Comparison of ENCODE assay signal across 9 mouse cellular contexts in the genomic region with DNA sequence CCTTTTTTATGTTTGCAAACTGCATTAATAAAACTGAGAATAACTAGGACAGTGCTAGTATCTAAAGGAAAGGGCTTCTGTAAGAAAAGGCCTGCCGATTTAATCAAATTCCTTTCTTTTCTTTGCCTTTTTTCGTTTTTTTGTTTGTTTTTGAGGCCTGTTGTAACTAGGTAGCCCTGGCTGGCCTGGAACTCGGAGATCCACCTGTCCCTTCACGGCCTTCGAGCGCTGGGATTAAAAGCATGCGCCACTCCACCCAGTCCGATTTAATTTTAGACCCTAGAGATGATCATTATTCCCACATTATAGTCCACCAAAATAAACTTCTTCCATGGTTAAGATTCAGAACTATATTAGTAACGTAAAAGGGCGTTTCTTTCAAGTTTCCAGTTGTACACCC. TPM values are rescaled to one million over a fixed set of nuclear protein-coding genes. Genes with fewer than 3 reads are reported as not detected.
DNase-seq lines count a peak whose midpoint lies in the region; ATAC-seq and TF ChIP-seq lines count a peak whose summit lies in the region.
"Had no signal": no experiment of that assay in that cellular context is flagged by ENCODE, and none has a peak within 500 bp of the region (broad histone marks: within the 10 kb centered on the region; RNA-seq: fewer than 3 reads in every experiment).

No protein-coding gene starts in this region.

- TF ChIP-seq POLR2A in bone marrow macrophage, adult 2 months (IDR thresholded peaks at IDR 0.05; ENCODE audit: borderline replicate concordance, low read depth, low read length): no peak

- peak overlapping the region; percentile 61 for H3K4me2 ChIP-seq in heart, embryonic 11.5 days
- peak overlapping the region; percentile 49 for H3K4me2 ChIP-seq in hindbrain, embryonic 12.5 days (replicated peaks)
- peak overlapping the region; percentile 80 for H3K4me2 ChIP-seq in liver, embryonic 15.5 days
- peak overlapping the region; percentile 56 for H3K4me2 ChIP-seq in stomach, embryonic 16.5 days (ENCODE audit: low read depth, low read length)

- TF ChIP-seq CTCF in bone marrow macrophage, adult 2 months (IDR thresholded peaks at IDR 0.05; ENCODE audit: low read depth, low read length): no peak

- intact Hi-C loops in left cerebral cortex, postnatal 36 days (cut with DNase I): loop anchor here (2.0 to 10.0 kb wide), 4 partner anchors 79 to 275 kb away; a partner anchor contains a TSS

- WGBS in heart, embryonic 11.5 days (ENCODE audit: insufficient replicate concordance): 25% methylated on average over 10 of the region's 10 CpGs
- 23% methylated on average over 10 of the region's 10 CpGs for WGBS in hindbrain, embryonic 12.5 days
- 12% methylated on average over 10 of the region's 10 CpGs for WGBS in liver, embryonic 15.5 days (ENCODE audit: insufficient replicate concordance)
- WGBS in stomach, embryonic 16.5 days: 27% methylated on average over 10 of the region's 10 CpGs

- no peak for ATAC-seq in heart, embryonic 11.5 days (replicated peaks; ENCODE audit: insufficient number of reproducible peaks, low FRiP score, low TSS enrichment)
- no peak for ATAC-seq in hindbrain, embryonic 12.5 days (ENCODE audit: low FRiP score)
- no peak for ATAC-seq in liver, embryonic 15.5 days (ENCODE audit: insufficient read depth)
- no peak for ATAC-seq in stomach, embryonic 16.5 days (ENCODE audit: insufficient read depth, low FRiP score)

- H3K27me3 ChIP-seq in heart, embryonic 11.5 days (ENCODE audit: control insufficient read depth, insufficient read depth, low read length): no peaks in the 10 kb centered on the region
- no peaks in the 10 kb centered on the region for H3K27me3 ChIP-seq in hindbrain, embryonic 12.5 days
- no peaks in the 10 kb centered on the region for H3K27me3 ChIP-seq in liver, embryonic 15.5 days
- H3K27me3 ChIP-seq in stomach, embryonic 16.5 days (ENCODE audit: control insufficient read depth, insufficient read depth, low read length): no peaks in the 10 kb centered on the region

- DNase-seq in heart, adult 8-10 months (ENCODE audit: low spot score): no peak
- no peak for DNase-seq in left cerebral cortex, postnatal 36 days (ENCODE audit: low spot score in 2 of 2)
- DNase-seq in layer of hippocampus, postnatal 36 days: no peak

- peaks cover 3% of the 10 kb centered on the region; the same call in 1 of the 2 replicates for H3K4me1 ChIP-seq in heart, embryonic 11.5 days (ENCODE audit: control insufficient read depth, insufficient read depth, low read length)
- peaks cover 5% of the 10 kb centered on the region for H3K4me1 ChIP-seq in bone marrow macrophage, adult 2 months (ENCODE audit: control insufficient read depth, insufficient read depth, low read length)
- peaks cover 7% of the 10 kb centered on the region for H3K4me1 ChIP-seq in hindbrain, embryonic 12.5 days
- H3K4me1 ChIP-seq in liver, embryonic 15.5 days (replicated peaks): peaks cover 14% of the 10 kb centered on the region
- peaks cover 4% of the 10 kb centered on the region; the same call in 1 of the 2 replicates for H3K4me1 ChIP-seq in stomach, embryonic 16.5 days (ENCODE audit: control insufficient read depth, insufficient read depth, low read length)

- H3K36me3 ChIP-seq in heart, embryonic 11.5 days (ENCODE audit: control insufficient read depth, insufficient read depth, low read length): no peaks in the 10 kb centered on the region
- no peaks in the 10 kb centered on the region for H3K36me3 ChIP-seq in hindbrain, embryonic 12.5 days
- H3K36me3 ChIP-seq in liver, embryonic 15.5 days (replicated peaks): peaks cover 7% of the 10 kb centered on the region; the same call in 1 of the 2 replicates
- H3K36me3 ChIP-seq in stomach, embryonic 16.5 days (ENCODE audit: control insufficient read depth, insufficient read depth, low read length): no peaks in the 10 kb centered on the region

- H3K9ac ChIP-seq in heart, embryonic 11.5 days (ENCODE audit: low read depth, low read length): peak overlapping the region; percentile 69
- H3K9ac ChIP-seq in hindbrain, embryonic 12.5 days: peak overlapping the region; percentile 58
- H3K9ac ChIP-seq in liver, embryonic 15.5 days: peak overlapping the region; percentile 50; the same call in 1 of the 2 replicates
- H3K9ac ChIP-seq in stomach, embryonic 16.5 days (ENCODE audit: low read length): peak overlapping the region; percentile 71

- H3K27ac ChIP-seq in heart, embryonic 11.5 days (ENCODE audit: low read depth, low read length): peak overlapping the region; percentile 90
- H3K27ac ChIP-seq in bone marrow macrophage, adult 2 months (ENCODE audit: insufficient read depth, low read depth, low read length): peak overlapping the region; percentile 99
- peak overlapping the region; percentile 83 for H3K27ac ChIP-seq in hindbrain, embryonic 12.5 days
- peak overlapping the region; percentile 87 for H3K27ac ChIP-seq in liver, embryonic 15.5 days (replicated peaks)
- H3K27ac ChIP-seq in stomach, embryonic 16.5 days (ENCODE audit: low read length): peak overlapping the region; percentile 94

- no peaks in the 10 kb centered on the region for H3K9me3 ChIP-seq in heart, embryonic 11.5 days (replicated peaks; ENCODE audit: control insufficient read depth, low read length)
- no peaks in the 10 kb centered on the region for H3K9me3 ChIP-seq in hindbrain, embryonic 12.5 days (replicated peaks)
- no peaks in the 10 kb centered on the region for H3K9me3 ChIP-seq in liver, embryonic 15.5 days (replicated peaks)
- H3K9me3 ChIP-seq in stomach, embryonic 16.5 days (replicated peaks; ENCODE audit: control insufficient read depth, low read length): no peaks in the 10 kb centered on the region

- peak overlapping the region; percentile 59 for H3K4me3 ChIP-seq in heart, embryonic 11.5 days (ENCODE audit: low read depth, low read length)
- peak overlapping the region; percentile 94 for H3K4me3 ChIP-seq in bone marrow macrophage, adult 2 months (ENCODE audit: insufficient read depth, low read length)
- peak overlapping the region; percentile 43 for H3K4me3 ChIP-seq in hindbrain, embryonic 12.5 days
- H3K4me3 ChIP-seq in liver, embryonic 15.5 days (replicated peaks): peak overlapping the region; percentile 65
- peak overlapping the region; percentile 51 for H3K4me3 ChIP-seq in stomach, embryonic 16.5 days (replicated peaks; ENCODE audit: low read length)

RNA-seq across cellular contexts. Expression of a gene that starts 1.2 kb away (rescaled TPM):
- 449 and 475 TPM in 2 replicates for polyA plus RNA-seq in heart, embryonic 11.5 days (2014; fragmentation: Nextera tagmentation; extraction: Ambion mirVana)
- total RNA-seq in heart, adult 8-10 months (2022): 10 to 100 TPM; 71.4 to 91.7 (median 83.0) TPM
- 185 TPM in 2 replicates for polyA plus RNA-seq in bone marrow macrophage, adult 2 months (2012; ENCODE audit: insufficient read depth, insufficient read length, missing spikeins)
- 569 and 598 TPM in 2 replicates for polyA plus RNA-seq in hindbrain, embryonic 12.5 days (2016; fragmentation: Nextera tagmentation; extraction: Ambion mirVana)
- 174 and 179 TPM in 2 replicates for polyA plus RNA-seq in liver, embryonic 15.5 days (2015; fragmentation: Nextera tagmentation; extraction: Ambion mirVana)
- polyA plus RNA-seq in stomach, embryonic 16.5 days (2015; fragmentation: Nextera tagmentation; extraction: Ambion mirVana): 496 and 508 TPM in 2 replicates
- 100 to 1,000 TPM; 322 to 343 TPM for total RNA-seq in left cerebral cortex, postnatal 36 days (2021)
- 100 to 1,000 TPM; 404 to 419 TPM for total RNA-seq in layer of hippocampus, postnatal 36 days (2021)

RNA-seq across cellular contexts. Expression of a gene that starts 34.5 kb away (rescaled TPM):
- polyA plus RNA-seq in heart, embryonic 11.5 days (2014; fragmentation: Nextera tagmentation; extraction: Ambion mirVana): 7.3 and 7.6 TPM in 2 replicates
- total RNA-seq in heart, adult 8-10 months (2022): 1 to 10 TPM; 4.5 to 4.7 (median 4.6) TPM
- polyA plus RNA-seq in bone marrow macrophage, adult 2 months (2012; ENCODE audit: insufficient read depth, insufficient read length, missing spikeins): 1.7 and 2.1 TPM in 2 replicates
- polyA plus RNA-seq in hindbrain, embryonic 12.5 days (2016; fragmentation: Nextera tagmentation; extraction: Ambion mirVana): 12.9 and 14.2 TPM in 2 replicates
- polyA plus RNA-seq in liver, embryonic 15.5 days (2015; fragmentation: Nextera tagmentation; extraction: Ambion mirVana): 0.78 and 0.97 TPM in 2 replicates
- 9.1 and 10.4 TPM in 2 replicates for polyA plus RNA-seq in stomach, embryonic 16.5 days (2015; fragmentation: Nextera tagmentation; extraction: Ambion mirVana)
- total RNA-seq in left cerebral cortex, postnatal 36 days (2021): 10 to 100 TPM; 13.7 to 14.8 TPM
- 10 to 100 TPM; 14.4 to 15.5 TPM for total RNA-seq in layer of hippocampus, postnatal 36 days (2021)

RNA-seq across cellular contexts. Expression of a gene that starts 37.7 kb away (rescaled TPM):
- 0.10 TPM in 1 of 2 replicates, not detected in the other for polyA plus RNA-seq in heart, embryonic 11.5 days (2014; fragmentation: Nextera tagmentation; extraction: Ambion mirVana)
- not detected for total RNA-seq in heart, adult 8-10 months (2022)
- not detected in 2 replicates for polyA plus RNA-seq in bone marrow macrophage, adult 2 months (2012; ENCODE audit: insufficient read depth, insufficient read length, missing spikeins)
- 0.17 and 0.18 TPM in 2 replicates for polyA plus RNA-seq in hindbrain, embryonic 12.5 days (2016; fragmentation: Nextera tagmentation; extraction: Ambion mirVana)
- not detected in 2 replicates for polyA plus RNA-seq in liver, embryonic 15.5 days (2015; fragmentation: Nextera tagmentation; extraction: Ambion mirVana)
- not detected in 2 replicates for polyA plus RNA-seq in stomach, embryonic 16.5 days (2015; fragmentation: Nextera tagmentation; extraction: Ambion mirVana)
- total RNA-seq in left cerebral cortex, postnatal 36 days (2021): not detected
- under 1 TPM in 1 of 2 experiments, not detected in 1; 0.25 TPM for total RNA-seq in layer of hippocampus, postnatal 36 days (2021)
- total RNA-seq: hematopoietic stem cell, adult 5-6 weeks had no signal

Comparison
In these comparisons a context has a peak if more than half of its experiments do, and no peak if none do; other contexts are left out.
1. H3K4me3 ChIP-seq: peak in every context shown above with its lines; median percentile 94 in bone marrow macrophage, adult 2 months; 65 in liver, embryonic 15.5 days; 59 in heart, embryonic 11.5 days; 51 in stomach, embryonic 16.5 days; 43 in hindbrain, embryonic 12.5 days.